Mouse (Mus musculus): ENCODE measurements around the gene Qrsl1. TPM values are rescaled to one million over a fixed set of nuclear protein-coding genes. Genes with fewer than 3 reads are reported as not detected.

Gene Qrsl1
- polyA plus RNA-seq, 1 experiment from 2014 or later, result 29.8 TPM

- no peak overlapping the region for H3K4me3 ChIP-seq
- H3K27ac ChIP-seq, result no peak overlapping the region
- H3K9me3 ChIP-seq, result no peaks in the 10 kb centered on the region
- no peaks in the 10 kb centered on the region for H3K27me3 ChIP-seq (ENCODE audit: insufficient read depth, poor library complexity, severe bottlenecking)
- no peaks in the 10 kb centered on the region for H3K36me3 ChIP-seq
- WGBS, result 77% methylated on average over 5 of the region's 5 CpGs
- 0 out of 2 replicates have a peak, but pooled peaks cover 2% of the 10 kb centered on the region for H3K4me1 ChIP-seq
- no peak for DNase-seq (ENCODE audit: low spot score)
Measured at GRCm38 (mm10) chr10:43851898-43852297, 49.6 kb downstream of the Qrsl1 start.

GRCm38 (mm10) chr10:43849478-43849877, 52.1 kb downstream of the Qrsl1 start:
- Histone ChIP-seq H3K36me3 (no peaks in the 10 kb centered on the region), H3K4me1 (no peaks in the 10 kb centered on the region), H3K27me3 (ENCODE audit: insufficient read depth, poor library complexity, severe bottlenecking) (no peaks in the 10 kb centered on the region), H3K4me3 (no peak overlapping the region), H3K27ac (no peak overlapping the region), H3K9me3 (peaks cover 2% of the 10 kb centered on the region; the same call in 1 of the 2 replicates)
- 71% methylated on average over 3 of the region's 3 CpGs for WGBS
- DNase-seq (ENCODE audit: low spot score), result no peak

- no peaks in the 10 kb centered on the region for H3K27me3 ChIP-seq (ENCODE audit: insufficient read depth, poor library complexity, severe bottlenecking)
- no peak overlapping the region for H3K27ac ChIP-seq
- 70% methylated on average over 2 of the region's 2 CpGs for WGBS
- no peak for DNase-seq (ENCODE audit: low spot score)
- H3K4me3 ChIP-seq, result no peak overlapping the region
- no peaks in the 10 kb centered on the region for H3K4me1 ChIP-seq
- peaks cover 2% of the 10 kb centered on the region; the same call in 1 of the 2 replicates for H3K9me3 ChIP-seq
- no peaks in the 10 kb centered on the region for H3K36me3 ChIP-seq
Measured at GRCm38 (mm10) chr10:43846141-43846622, 55.4 kb downstream of the Qrsl1 start.

GRCm38 (mm10) chr10:43845442-43845841, 56.1 kb downstream of the Qrsl1 start:
- Histone ChIP-seq H3K9me3 (peaks cover 2% of the 10 kb centered on the region; the same call in 1 of the 2 replicates), H3K27ac (no peak overlapping the region), H3K4me1 (no peaks in the 10 kb centered on the region), H3K36me3 (no peaks in the 10 kb centered on the region), H3K27me3 (ENCODE audit: insufficient read depth, poor library complexity, severe bottlenecking) (no peaks in the 10 kb centered on the region), H3K4me3 (no peak overlapping the region)
- WGBS, result 83% methylated on average over 3 of the region's 3 CpGs
- DNase-seq (ENCODE audit: low spot score), result no peak

GRCm38 (mm10) chr10:43841441-43841840, 60.1 kb downstream of the Qrsl1 start:
- 81% methylated on average over 5 of the region's 5 CpGs for WGBS
- Histone ChIP-seq H3K27ac (no peak overlapping the region), H3K9me3 (peaks cover 2% of the 10 kb centered on the region; the same call in 1 of the 2 replicates), H3K4me3 (no peak overlapping the region), H3K27me3 (ENCODE audit: insufficient read depth, poor library complexity, severe bottlenecking) (no peaks in the 10 kb centered on the region), H3K4me1 (no peaks in the 10 kb centered on the region), H3K36me3 (no peaks in the 10 kb centered on the region)
- DNase-seq (ENCODE audit: low spot score), result no peak

- Histone ChIP-seq H3K27me3 (ENCODE audit: insufficient read depth, poor library complexity, severe bottlenecking) (no peaks in the 10 kb centered on the region), H3K36me3 (no peaks in the 10 kb centered on the region), H3K4me3 (no peak overlapping the region), H3K27ac (no peak overlapping the region), H3K9me3 (no peaks in the 10 kb centered on the region), H3K4me1 (peaks cover 23% of the 10 kb centered on the region)
- DNase-seq (ENCODE audit: low spot score), result no peak
- whole genome bisulfite sequencing, result 32% methylated on average over 5 of the region's 5 CpGs
Measured at GRCm38 (mm10) chr10:43832868-43833267, 68.7 kb downstream of the Qrsl1 start.

- DNase-seq (ENCODE audit: low spot score), result no peak
- Histone ChIP-seq H3K9me3 (no peaks in the 10 kb centered on the region), H3K27me3 (ENCODE audit: insufficient read depth, poor library complexity, severe bottlenecking) (no peaks in the 10 kb centered on the region), H3K36me3 (no peaks in the 10 kb centered on the region), H3K4me1 (peaks cover 23% of the 10 kb centered on the region), H3K27ac (no peak overlapping the region), H3K4me3 (peak overlapping the region; percentile 29; the same call in 1 of the 2 replicates)
- WGBS, result 32% methylated on average over 17 of the region's 17 CpGs
Measured at GRCm38 (mm10) chr10:43830251-43831018, 71.1 kb downstream of the Qrsl1 start.

GRCm38 (mm10) chr10:43828686-43829015, 72.9 kb downstream of the Qrsl1 start:
- DNase-seq (ENCODE audit: low spot score), result no peak
- Histone ChIP-seq H3K4me3 (no peak overlapping the region), H3K27ac (no peak overlapping the region), H3K4me1 (peaks cover 23% of the 10 kb centered on the region), H3K9me3 (no peaks in the 10 kb centered on the region), H3K27me3 (ENCODE audit: insufficient read depth, poor library complexity, severe bottlenecking) (no peaks in the 10 kb centered on the region), H3K36me3 (no peaks in the 10 kb centered on the region)
- 88% methylated on average over 10 of the region's 10 CpGs for WGBS

- DNase-seq (ENCODE audit: low spot score), result no peak
- WGBS, result 86% methylated on average over 10 of the region's 10 CpGs
- Histone ChIP-seq H3K9me3 (no peaks in the 10 kb centered on the region), H3K4me3 (no peak overlapping the region), H3K27me3 (ENCODE audit: insufficient read depth, poor library complexity, severe bottlenecking) (no peaks in the 10 kb centered on the region), H3K27ac (no peak overlapping the region), H3K4me1 (peaks cover 23% of the 10 kb centered on the region), H3K36me3 (no peaks in the 10 kb centered on the region)
Measured at GRCm38 (mm10) chr10:43827958-43828685, 73.4 kb downstream of the Qrsl1 start.

GRCm38 (mm10) chr10:43826773-43827621, 74.5 kb downstream of the Qrsl1 start:
- WGBS, result 77% methylated on average over 14 of the region's 14 CpGs
- Histone ChIP-seq H3K36me3 (no peaks in the 10 kb centered on the region), H3K4me3 (no peak overlapping the region)

GRCm38 (mm10) chr10:43825696-43826095, 75.8 kb downstream of the Qrsl1 start:
- H3K4me1 ChIP-seq, result peaks cover 5% of the 10 kb centered on the region
- no peaks in the 10 kb centered on the region for H3K9me3 ChIP-seq
- no peaks in the 10 kb centered on the region for H3K36me3 ChIP-seq
- no peak overlapping the region for H3K4me3 ChIP-seq
- no peak for DNase-seq (ENCODE audit: low spot score)
- no peak overlapping the region for H3K27ac ChIP-seq
- H3K27me3 ChIP-seq (ENCODE audit: insufficient read depth, poor library complexity, severe bottlenecking), result no peaks in the 10 kb centered on the region
- WGBS, result 93% methylated on average over 6 of the region's 6 CpGs

More at GRCm38 (mm10) chr10:43826773-43827621, 74.5 kb downstream of the Qrsl1 start:
- H3K9me3 ChIP-seq, result no peaks in the 10 kb centered on the region
- no peaks in the 10 kb centered on the region for H3K27me3 ChIP-seq (ENCODE audit: insufficient read depth, poor library complexity, severe bottlenecking)
- no peak overlapping the region for H3K27ac ChIP-seq
- peaks cover 17% of the 10 kb centered on the region for H3K4me1 ChIP-seq
- DNase-seq (ENCODE audit: low spot score), result no peak

GRCm38 (mm10) chr10:43824713-43825112, 76.8 kb downstream of the Qrsl1 start:
- H3K9me3 ChIP-seq, result no peaks in the 10 kb centered on the region
- WGBS, result 79% methylated on average over 3 of the region's 3 CpGs
- no peaks in the 10 kb centered on the region for H3K27me3 ChIP-seq (ENCODE audit: insufficient read depth, poor library complexity, severe bottlenecking)

More at GRCm38 (mm10) chr10:43824713-43825112, 76.8 kb downstream of the Qrsl1 start:
- H3K27ac ChIP-seq, result no peak overlapping the region
- no peak overlapping the region for H3K4me3 ChIP-seq
- no peak for DNase-seq (ENCODE audit: low spot score)
- H3K36me3 ChIP-seq, result no peaks in the 10 kb centered on the region
- H3K4me1 ChIP-seq, result no peaks in the 10 kb centered on the region

Measured in heart, embryonic 10.5 days (tissue).